Mouse (Mus musculus) MN1 (cell line): Measurements from ENCODE around the gene Rexo1.
"Not testable (repeated sequence)": the region's sequence is repeated elsewhere in the genome, so short reads cannot be mapped to it uniquely, and the experiment has no call there.

Experiments
- DNase-seq: peaks from one replicate; pipeline ENCODE4 v3.0.0-alpha.2; 2016; ENCODE audit warnings: low spot score

Gene Rexo1

GRCm38 (mm10) chr10:80561116-80561944, at the start of gene Rexo1:
Rexo1 (minus strand) TSS chr10:80561560.
- peak; percentile 94 for DNase-seq

GRCm38 (mm10) chr10:80611024-80611423, 49.7 kb upstream of the Rexo1 start:
- peak; percentile 52 for DNase-seq

- DNase-seq = no peak
Measured at GRCm38 (mm10) chr10:80610116-80610785, 48.9 kb upstream of the Rexo1 start.

- DNase-seq = no peak
Measured at GRCm38 (mm10) chr10:80609269-80609924, 48.0 kb upstream of the Rexo1 start.

GRCm38 (mm10) chr10:80608435-80608834, 47.1 kb upstream of the Rexo1 start:
- no peak for DNase-seq

- no peak for DNase-seq
Measured at GRCm38 (mm10) chr10:80606737-80607350, 45.5 kb upstream of the Rexo1 start.

- DNase-seq = no peak
Measured at GRCm38 (mm10) chr10:80606306-80606705, 44.9 kb upstream of the Rexo1 start.

- not testable (repeated sequence) for DNase-seq
Measured at GRCm38 (mm10) chr10:80605721-80606120, 44.4 kb upstream of the Rexo1 start, which contains the start of gene Gm49322. Gm49322 (plus strand) TSS chr10:80606021.

- DNase-seq = no peak
Measured at GRCm38 (mm10) chr10:80604988-80605387, 43.6 kb upstream of the Rexo1 start.

- no peak for DNase-seq
Measured at GRCm38 (mm10) chr10:80604001-80604509, 42.7 kb upstream of the Rexo1 start.

GRCm38 (mm10) chr10:80603364-80603763, 42.0 kb upstream of the Rexo1 start:
- DNase-seq = no peak

- peak; percentile 92 for DNase-seq
Measured at GRCm38 (mm10) chr10:80602698-80603325, 41.5 kb upstream of the Rexo1 start, which contains the start of the genes Scamp4 and Adat3. Scamp4 (plus strand) TSS chr10:80602872. Adat3 (plus strand) TSS chr10:80602880.

- DNase-seq = no peak
Measured at GRCm38 (mm10) chr10:80596318-80596717, 35.0 kb upstream of the Rexo1 start.

GRCm38 (mm10) chr10:80589879-80590854, 28.8 kb upstream of the Rexo1 start, which contains the start of gene Abhd17a:
Abhd17a (minus strand) TSS chr10:80590341.
- DNase-seq = peak; percentile 96

- peak; percentile 44 for DNase-seq
Measured at GRCm38 (mm10) chr10:80589127-80589878, 27.9 kb upstream of the Rexo1 start.

- DNase-seq = no peak
Measured at GRCm38 (mm10) chr10:80587305-80587657, 25.9 kb upstream of the Rexo1 start.

GRCm38 (mm10) chr10:80586407-80587304, 25.3 kb upstream of the Rexo1 start:
- DNase-seq = no peak

GRCm38 (mm10) chr10:80585581-80585980, 24.2 kb upstream of the Rexo1 start:
- no peak for DNase-seq
